Mouse (Mus musculus) olfactory bulb, adult 2 months (tissue): ENCODE results near the gene Gabrb2.

ENCODE experiments used
- CTCF ChIP-seq: fragments of 200-500 bp; IDR thresholded peaks from 2 replicates; pipeline ENCODE4 v1.5.1; 2012; ENCODE audit warnings: low read depth, mild to moderate bottlenecking, low read length, moderate library complexity; ENCODE audit not compliant: insufficient read depth
- POLR2A ChIP-seq: fragments of 200-500 bp; IDR thresholded peaks from 2 replicates; pipeline ENCODE4 v1.6.1; 2012; ENCODE audit warnings: mild to moderate bottlenecking, low read depth, low read length, moderate library complexity; ENCODE audit not compliant: insufficient read depth

GRCm38 (mm10) chr11:42618195-42618594, 198.6 kb downstream of the Gabrb2 start:
- TF ChIP-seq POLR2A (no peak), CTCF (no peak)
